9 mouse cellular contexts compared by ENCODE assay signal in genomic region chr11:3472484-3472883, GRCm38 (mm10). TPM values are rescaled to one million over a fixed set of nuclear protein-coding genes. Genes with fewer than 3 reads are reported as not detected.
DNase-seq lines count a peak whose midpoint lies in the region; ATAC-seq and TF ChIP-seq lines count a peak whose summit lies in the region.
"Had no signal": no experiment of that assay in that cellular context is flagged by ENCODE, and none has a peak within 500 bp of the region (broad histone marks: within the 10 kb centered on the region; RNA-seq: fewer than 3 reads in every experiment).

No protein-coding gene starts in this region.

- ATAC-seq in embryonic facial prominence, embryonic 11.5 days (replicated peaks; ENCODE audit: insufficient number of reproducible peaks, low FRiP score, low TSS enrichment, low read depth) = no peak; the same call in 1 of the 2 replicates
- ATAC-seq in kidney, embryonic 14.5 days (ENCODE audit: low FRiP score, low TSS enrichment) = peak; percentile 77; the same call in 1 of the 2 replicates
- peak; percentile 72; the same call in 1 of the 2 replicates for ATAC-seq in stomach, embryonic 14.5 days (ENCODE audit: insufficient number of reproducible peaks, insufficient read depth, low FRiP score, low read depth)

- no peaks in the 10 kb centered on the region for H3K79me3 ChIP-seq in C2C12 (ENCODE audit: low read depth)

- H3K4me1 ChIP-seq in embryonic facial prominence, embryonic 11.5 days (ENCODE audit: control insufficient read depth, insufficient read depth, low read length) = no peaks in the 10 kb centered on the region
- H3K4me1 ChIP-seq in kidney, embryonic 14.5 days (ENCODE audit: control insufficient read depth, insufficient read depth, low read length) = no peaks in the 10 kb centered on the region
- no peaks in the 10 kb centered on the region for H3K4me1 ChIP-seq in liver, adult 2 months (ENCODE audit: control insufficient read depth, insufficient read depth, low read length)
- no peaks in the 10 kb centered on the region for H3K4me1 ChIP-seq in stomach, embryonic 14.5 days (ENCODE audit: control insufficient read depth, insufficient read depth, low read length)
- H3K4me1 ChIP-seq: embryonic facial prominence, embryonic 13.5 days had no signal

- H3K4me2 ChIP-seq in embryonic facial prominence, embryonic 11.5 days (ENCODE audit: low read depth, low read length) = no peak overlapping the region
- no peak overlapping the region for H3K4me2 ChIP-seq in kidney, embryonic 14.5 days (replicated peaks; ENCODE audit: low read depth, low read length)
- no peak overlapping the region for H3K4me2 ChIP-seq in stomach, embryonic 14.5 days (replicated peaks; ENCODE audit: low read depth, low read length)
- H3K4me2 ChIP-seq: embryonic facial prominence, embryonic 13.5 days had no signal

- no peaks in the 10 kb centered on the region for H3K79me2 ChIP-seq in C2C12 (ENCODE audit: control insufficient read depth, insufficient read depth)
- no peaks in the 10 kb centered on the region for H3K79me2 ChIP-seq in liver, adult 2 months (ENCODE audit: control insufficient read depth, insufficient read depth, low read length)

- peak; percentile 75 for TF ChIP-seq CTCF in C2C12 (IDR thresholded peaks at IDR 0.05; ENCODE audit: control insufficient read depth, insufficient read depth, insufficient read length)
- TF ChIP-seq CTCF in liver, adult 2 months (IDR thresholded peaks at IDR 0.05; ENCODE audit: low read depth, low read length) = peak; percentile 93

- H3K9me3 ChIP-seq in embryonic facial prominence, embryonic 11.5 days (replicated peaks; ENCODE audit: control insufficient read depth, low read length) = no peaks in the 10 kb centered on the region
- H3K9me3 ChIP-seq in kidney, embryonic 14.5 days (ENCODE audit: control insufficient read depth, low read length) = no peaks in the 10 kb centered on the region
- no peaks in the 10 kb centered on the region for H3K9me3 ChIP-seq in stomach, embryonic 14.5 days (ENCODE audit: control insufficient read depth, low read depth, low read length)
- H3K9me3 ChIP-seq: embryonic facial prominence, embryonic 13.5 days had no signal

- no peak for TF ChIP-seq POLR2A in liver, adult 2 months (IDR thresholded peaks at IDR 0.05; ENCODE audit: extremely low read depth, insufficient read depth, low read length)

- H3K9ac ChIP-seq in embryonic facial prominence, embryonic 11.5 days (replicated peaks; ENCODE audit: low read length) = no peak overlapping the region
- no peak overlapping the region for H3K9ac ChIP-seq in kidney, embryonic 14.5 days (ENCODE audit: low read depth, low read length)
- no peak overlapping the region for H3K9ac ChIP-seq in liver, adult 2 months (ENCODE audit: low read depth, low read length)
- no peak overlapping the region for H3K9ac ChIP-seq in stomach, embryonic 14.5 days (replicated peaks; ENCODE audit: low read depth, low read length)
- H3K9ac ChIP-seq: embryonic facial prominence, embryonic 13.5 days had no signal

- no peaks in the 10 kb centered on the region for H3K27me3 ChIP-seq in C2C12 (ENCODE audit: control insufficient read depth, insufficient read depth, insufficient read length)
- H3K27me3 ChIP-seq in embryonic facial prominence, embryonic 11.5 days (ENCODE audit: control insufficient read depth, insufficient read depth, low read length) = no peaks in the 10 kb centered on the region
- no peaks in the 10 kb centered on the region for H3K27me3 ChIP-seq in kidney, embryonic 14.5 days (ENCODE audit: control insufficient read depth, insufficient read depth, low read length)
- no peaks in the 10 kb centered on the region for H3K27me3 ChIP-seq in liver, adult 2 months (ENCODE audit: control insufficient read depth, insufficient read depth, low read length)
- H3K27me3 ChIP-seq in stomach, embryonic 14.5 days (ENCODE audit: control insufficient read depth, insufficient read depth, low read length) = no peaks in the 10 kb centered on the region
- H3K27me3 ChIP-seq: embryonic facial prominence, embryonic 13.5 days had no signal

- no peak overlapping the region for H3ac ChIP-seq in C2C12 (ENCODE audit: control insufficient read depth, insufficient read length, low read depth)

- no peak overlapping the region for H3K4me3 ChIP-seq in C2C12 (ENCODE audit: insufficient read depth, poor library complexity, severe bottlenecking)
- H3K4me3 ChIP-seq in embryonic facial prominence, embryonic 11.5 days (ENCODE audit: low read depth, low read length) = no peak overlapping the region
- H3K4me3 ChIP-seq in kidney, embryonic 14.5 days (ENCODE audit: low read length) = no peak overlapping the region
- no peak overlapping the region for H3K4me3 ChIP-seq in liver, adult 2 months (ENCODE audit: insufficient read depth, low read depth, low read length)
- no peak overlapping the region for H3K4me3 ChIP-seq in stomach, embryonic 14.5 days (ENCODE audit: low read depth, low read length)
- H3K4me3 ChIP-seq: embryonic facial prominence, embryonic 13.5 days had no signal

- peak; percentile 91 for DNase-seq in adrenal gland, postnatal 25 days
- DNase-seq in embryonic facial prominence, embryonic 11.5 days (ENCODE audit: low spot score) = peak; percentile 90
- DNase-seq in heart, adult 9 months (ENCODE audit: low spot score in 2 of 2) = peak; percentile 69 to 81
- peak; percentile 56 for DNase-seq in liver, adult 2 months (ENCODE audit: extremely low read depth, low read depth, low spot score)
- peak; percentile 43 to 66 for DNase-seq in natural killer cell, adult 2 months (ENCODE audit: low spot score in 2 of 2)

- no peaks in the 10 kb centered on the region for H3K36me3 ChIP-seq in C2C12 (ENCODE audit: control insufficient read depth, insufficient read depth)
- no peaks in the 10 kb centered on the region for H3K36me3 ChIP-seq in embryonic facial prominence, embryonic 11.5 days (replicated peaks; ENCODE audit: control insufficient read depth, insufficient read depth, low read depth, low read length)
- no peaks in the 10 kb centered on the region for H3K36me3 ChIP-seq in kidney, embryonic 14.5 days (ENCODE audit: control insufficient read depth, insufficient read depth, low read length)
- no peaks in the 10 kb centered on the region for H3K36me3 ChIP-seq in liver, adult 2 months (ENCODE audit: control insufficient read depth, insufficient read depth, low read length)
- H3K36me3 ChIP-seq in stomach, embryonic 14.5 days (ENCODE audit: control insufficient read depth, insufficient read depth, low read length) = no peaks in the 10 kb centered on the region
- H3K36me3 ChIP-seq: embryonic facial prominence, embryonic 13.5 days had no signal

- H3K27ac ChIP-seq in embryonic facial prominence, embryonic 11.5 days (replicated peaks; ENCODE audit: low read depth, low read length) = no peak overlapping the region
- H3K27ac ChIP-seq in kidney, embryonic 14.5 days (ENCODE audit: low read depth, low read length) = no peak overlapping the region
- no peak overlapping the region for H3K27ac ChIP-seq in liver, adult 2 months (replicated peaks; ENCODE audit: insufficient read depth, low read depth, low read length)
- no peak overlapping the region for H3K27ac ChIP-seq in stomach, embryonic 14.5 days (ENCODE audit: low read length)
- H3K27ac ChIP-seq: embryonic facial prominence, embryonic 13.5 days had no signal

- 19% methylated on average over 1 of the region's 1 CpGs for WGBS in embryonic facial prominence, embryonic 11.5 days
- WGBS in kidney, embryonic 14.5 days = 42% methylated on average over 1 of the region's 1 CpGs
- 27% methylated on average over 1 of the region's 1 CpGs for WGBS in liver, adult 2 months
- 32% methylated on average over 1 of the region's 1 CpGs for WGBS in stomach, embryonic 14.5 days

TF ChIP-seq in C2C12, 6 proteins besides CTCF, POLR2A, EP300 and RAD21 (continues in another document):
- TF ChIP-seq MYOD1 (IDR thresholded peaks at IDR 0.05; ENCODE audit: control insufficient read depth, insufficient read length, low read depth) = no peak
- no peak for TF ChIP-seq FOSL1 (IDR thresholded peaks at IDR 0.05; ENCODE audit: insufficient read depth, low read length, poor library complexity, severe bottlenecking)

RNA-seq across cellular contexts. Expression of gene Pla2g3, which starts 15.6 kb away (rescaled TPM):
- polyA plus RNA-seq in C2C12 (2012; fragmentation: generic; extraction: Trizol) = 0.21 TPM
- total RNA-seq in adrenal gland, postnatal 25 days (2021) = 0.18 and 0.33 TPM in 2 replicates
- polyA plus RNA-seq in embryonic facial prominence, embryonic 11.5 days (2014; fragmentation: Nextera tagmentation; extraction: Ambion mirVana) = 0.41 and 0.45 TPM in 2 replicates
- polyA plus RNA-seq in kidney, embryonic 14.5 days (2014; fragmentation: Nextera tagmentation; extraction: Ambion mirVana) = 0.39 and 0.77 TPM in 2 replicates
- not detected in 2 replicates for total RNA-seq in liver, adult 2 months (2014; rRNA removed)
- 0.06 TPM in 1 of 2 replicates, not detected in the other for polyA plus RNA-seq in liver, adult 2 months (2012; rRNA removed)
- 0.17 and 0.52 TPM in 2 replicates for polyA plus RNA-seq in stomach, embryonic 14.5 days (2014; fragmentation: Nextera tagmentation; extraction: Ambion mirVana)

RNA-seq across cellular contexts. Expression of gene Rnf185, which starts 20.3 kb away (rescaled TPM):
- polyA plus RNA-seq in C2C12 (2012; fragmentation: generic; extraction: Trizol) = 18.9 TPM
- total RNA-seq in adrenal gland, postnatal 25 days (2021) = 34.3 and 45.8 TPM in 2 replicates
- polyA plus RNA-seq in embryonic facial prominence, embryonic 11.5 days (2014; fragmentation: Nextera tagmentation; extraction: Ambion mirVana) = 48.1 and 50.7 TPM in 2 replicates
- 23.6 and 45.2 TPM in 2 replicates for polyA plus RNA-seq in kidney, embryonic 14.5 days (2014; fragmentation: Nextera tagmentation; extraction: Ambion mirVana)
- total RNA-seq in liver, adult 2 months (2014; rRNA removed) = 11.2 and 14.8 TPM in 2 replicates
- 28.7 and 33.3 TPM in 2 replicates for polyA plus RNA-seq in liver, adult 2 months (2012; rRNA removed)
- 34.2 and 34.8 TPM in 2 replicates for polyA plus RNA-seq in stomach, embryonic 14.5 days (2014; fragmentation: Nextera tagmentation; extraction: Ambion mirVana)

RNA-seq across cellular contexts. Expression of gene Inpp5j, which starts 32.1 kb away (rescaled TPM):
- polyA plus RNA-seq in C2C12 (2012; fragmentation: generic; extraction: Trizol) = 0.09 TPM
- total RNA-seq in adrenal gland, postnatal 25 days (2021) = 0.90 and 1.3 TPM in 2 replicates
- 0.32 and 0.39 TPM in 2 replicates for polyA plus RNA-seq in embryonic facial prominence, embryonic 11.5 days (2014; fragmentation: Nextera tagmentation; extraction: Ambion mirVana)
- 0.40 and 0.61 TPM in 2 replicates for polyA plus RNA-seq in kidney, embryonic 14.5 days (2014; fragmentation: Nextera tagmentation; extraction: Ambion mirVana)
- total RNA-seq in liver, adult 2 months (2014; rRNA removed) = not detected in 2 replicates
- polyA plus RNA-seq in liver, adult 2 months (2012; rRNA removed) = 0.05 and 0.07 TPM in 2 replicates
- 1.2 and 2.0 TPM in 2 replicates for polyA plus RNA-seq in stomach, embryonic 14.5 days (2014; fragmentation: Nextera tagmentation; extraction: Ambion mirVana)

RNA-seq across cellular contexts. Expression of gene Selenom, which starts 42.0 kb away (rescaled TPM):
- 77.0 TPM for polyA plus RNA-seq in C2C12 (2012; fragmentation: generic; extraction: Trizol)
- 16.5 and 32.2 TPM in 2 replicates for total RNA-seq in adrenal gland, postnatal 25 days (2021)
- polyA plus RNA-seq in embryonic facial prominence, embryonic 11.5 days (2014; fragmentation: Nextera tagmentation; extraction: Ambion mirVana) = 60.3 and 64.4 TPM in 2 replicates
- polyA plus RNA-seq in kidney, embryonic 14.5 days (2014; fragmentation: Nextera tagmentation; extraction: Ambion mirVana) = 82.1 and 107 TPM in 2 replicates
- 2.4 and 2.6 TPM in 2 replicates for total RNA-seq in liver, adult 2 months (2014; rRNA removed)
- polyA plus RNA-seq in liver, adult 2 months (2012; rRNA removed) = 6.3 and 6.7 TPM in 2 replicates
- 154 and 160 TPM in 2 replicates for polyA plus RNA-seq in stomach, embryonic 14.5 days (2014; fragmentation: Nextera tagmentation; extraction: Ambion mirVana)
